Comparison of ENCODE assay signal across 9 mouse cellular contexts in the genomic region with DNA sequence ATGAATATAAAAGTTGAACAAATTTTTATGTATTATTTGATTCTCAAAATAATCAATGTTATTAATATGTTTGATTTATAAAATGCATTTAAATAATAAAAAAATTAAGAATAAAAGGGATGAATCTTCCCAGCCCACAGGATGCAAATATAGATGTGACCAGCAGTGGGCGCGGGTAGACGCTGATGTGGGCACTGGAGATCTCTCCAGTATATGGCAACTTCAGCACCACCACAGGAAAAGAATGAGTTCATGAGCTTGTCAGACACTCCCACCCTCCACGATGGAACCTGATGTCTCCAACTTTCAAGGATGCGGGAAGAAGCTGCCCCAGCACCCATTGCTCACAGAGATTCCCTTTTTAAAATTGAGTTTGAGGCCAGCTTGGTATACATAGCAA. TPM values are rescaled to one million over a fixed set of nuclear protein-coding genes. Genes with fewer than 3 reads are reported as not detected.
A peak's percentile ranks its signal among the peaks of the same experiment; 100 is the strongest.
DNase-seq lines count a peak whose midpoint lies in the region; ATAC-seq and TF ChIP-seq lines count a peak whose summit lies in the region.
"Had no signal": no experiment of that assay in that cellular context is flagged by ENCODE, and none has a peak within 500 bp of the region (broad histone marks: within the 10 kb centered on the region; RNA-seq: fewer than 3 reads in every experiment).

No protein-coding gene starts in this region.

- no peaks in the 10 kb centered on the region for H3K27me3 ChIP-seq in liver, adult 2 months (ENCODE audit: control insufficient read depth, insufficient read depth, low read length)
- no peaks in the 10 kb centered on the region; the same call in 1 of the 2 replicates for H3K27me3 ChIP-seq in liver, embryonic 12.5 days (replicated peaks)
- peaks cover 3% of the 10 kb centered on the region for H3K27me3 ChIP-seq in Patski
- no peaks in the 10 kb centered on the region for H3K27me3 ChIP-seq in liver, postnatal 0 days (ENCODE audit: insufficient read depth, low read length)
- H3K27me3 ChIP-seq: midbrain, embryonic 12.5 days had no signal

- H3K4me3 ChIP-seq in liver, adult 2 months (ENCODE audit: insufficient read depth, low read depth, low read length): no peak overlapping the region
- no peak overlapping the region for H3K4me3 ChIP-seq in liver, embryonic 12.5 days
- H3K4me3 ChIP-seq in liver, postnatal 0 days (ENCODE audit: low read depth, low read length): no peak overlapping the region
- H3K4me3 ChIP-seq: heart, embryonic 13.5 days; midbrain, embryonic 12.5 days had no signal

- TF ChIP-seq POLR2A in liver, adult 2 months (IDR thresholded peaks at IDR 0.05; ENCODE audit: extremely low read depth, insufficient read depth, low read length): no peak
- no peak for TF ChIP-seq POLR2A in brain, embryonic 14.5 days (IDR thresholded peaks at IDR 0.05; ENCODE audit: borderline replicate concordance, extremely low read depth, insufficient read depth, insufficient read length, poor library complexity, severe bottlenecking)

- H3K36me3 ChIP-seq in liver, adult 2 months (ENCODE audit: control insufficient read depth, insufficient read depth, low read length): no peaks in the 10 kb centered on the region
- no peaks in the 10 kb centered on the region for H3K36me3 ChIP-seq in liver, embryonic 12.5 days
- no peaks in the 10 kb centered on the region for H3K36me3 ChIP-seq in liver, postnatal 0 days (replicated peaks; ENCODE audit: insufficient read depth, low read length)
- H3K36me3 ChIP-seq: heart, embryonic 13.5 days; midbrain, embryonic 12.5 days had no signal

- WGBS in liver, adult 2 months: 6% methylated on average over 5 of the region's 5 CpGs
- 2% methylated on average over 5 of the region's 5 CpGs for WGBS in liver, embryonic 12.5 days (ENCODE audit: insufficient replicate concordance)
- 1% methylated on average over 5 of the region's 5 CpGs for WGBS in liver, postnatal 0 days (ENCODE audit: insufficient replicate concordance)

- no peak overlapping the region for H3K27ac ChIP-seq in liver, adult 2 months (replicated peaks; ENCODE audit: insufficient read depth, low read depth, low read length)
- no peak overlapping the region for H3K27ac ChIP-seq in liver, embryonic 12.5 days
- no peak overlapping the region for H3K27ac ChIP-seq in liver, postnatal 0 days (ENCODE audit: low read depth)
- H3K27ac ChIP-seq: heart, embryonic 13.5 days; midbrain, embryonic 12.5 days had no signal

- no peaks in the 10 kb centered on the region for H3K4me1 ChIP-seq in liver, adult 2 months (ENCODE audit: control insufficient read depth, insufficient read depth, low read length)
- no peaks in the 10 kb centered on the region for H3K4me1 ChIP-seq in liver, embryonic 12.5 days
- H3K4me1 ChIP-seq in liver, postnatal 0 days (ENCODE audit: insufficient read depth): no peaks in the 10 kb centered on the region
- H3K4me1 ChIP-seq: heart, embryonic 13.5 days; midbrain, embryonic 12.5 days had no signal

- no peak overlapping the region for H3K9ac ChIP-seq in liver, adult 2 months (ENCODE audit: low read depth, low read length)
- H3K9ac ChIP-seq in liver, embryonic 12.5 days: no peak overlapping the region
- H3K9ac ChIP-seq in liver, postnatal 0 days (replicated peaks): no peak overlapping the region
- H3K9ac ChIP-seq: heart, embryonic 13.5 days; midbrain, embryonic 12.5 days had no signal

- POLR2A ChIA-PET in Patski (lab: Charles Lee): no interaction called here

- no peaks in the 10 kb centered on the region for H3K79me2 ChIP-seq in liver, adult 2 months (ENCODE audit: control insufficient read depth, insufficient read depth, low read length)

- no peak for ATAC-seq in liver, embryonic 12.5 days
- ATAC-seq in Patski: peak; percentile 54
- no peak for ATAC-seq in liver, postnatal 0 days

- in situ Hi-C loops in Patski (cut with MboI; ENCODE audit: low pct_unique_long_range_greater_than_20kb): no loop called here

- peak; percentile 83 for TF ChIP-seq CTCF in liver, adult 2 months (IDR thresholded peaks at IDR 0.05; ENCODE audit: low read depth, low read length)
- TF ChIP-seq CTCF in Patski (IDR thresholded peaks at IDR 0.05): peak; percentile 79
- TF ChIP-seq CTCF in brain, embryonic 14.5 days (IDR thresholded peaks at IDR 0.05; ENCODE audit: borderline replicate concordance, extremely low read depth, insufficient read depth, insufficient read length): peak; percentile 77
- peak; percentile 86 for TF ChIP-seq CTCF in liver, postnatal 0 days (IDR thresholded peaks at IDR 0.05; ENCODE audit: low read depth)

- H3K4me2 ChIP-seq in liver, embryonic 12.5 days: no peak overlapping the region
- no peak overlapping the region for H3K4me2 ChIP-seq in liver, postnatal 0 days (ENCODE audit: low read depth, low read length)
- H3K4me2 ChIP-seq: heart, embryonic 13.5 days; midbrain, embryonic 12.5 days had no signal

- no peaks in the 10 kb centered on the region for H3K9me3 ChIP-seq in liver, embryonic 12.5 days (replicated peaks)
- H3K9me3 ChIP-seq in liver, postnatal 0 days (ENCODE audit: low read length): no peaks in the 10 kb centered on the region
- H3K9me3 ChIP-seq: heart, embryonic 13.5 days; midbrain, embryonic 12.5 days had no signal

- no peak for TF ChIP-seq EP300 in liver, postnatal 0 days (IDR thresholded peaks at IDR 0.05; ENCODE audit: low read depth)

- DNase-seq in liver, adult 2 months (ENCODE audit: extremely low read depth, low read depth, low spot score): no peak
- DNase-seq in Patski (ENCODE audit: low read depth, low spot score): no peak
- DNase-seq in brain, embryonic 14.5 days (ENCODE audit: low read depth): peak; percentile 61
- peak; percentile 60 for DNase-seq in gastrocnemius, postnatal 10 days
- peak; percentile 73 for DNase-seq in liver, postnatal 0 days
- peak; percentile 22 for DNase-seq in right cerebral cortex, postnatal 25 days

- CTCF ChIA-PET in Patski (lab: Charles Lee): no interaction called here

RNA-seq across cellular contexts. Expression of a gene that starts 7.0 kb away (rescaled TPM):
- total RNA-seq in liver, adult 2 months (2014; rRNA removed): 5.6 and 8.7 TPM in 2 replicates
- polyA plus RNA-seq in liver, adult 2 months (2012; rRNA removed): 0.95 and 1.5 TPM in 2 replicates
- 3.5 and 3.6 TPM in 2 replicates for polyA plus RNA-seq in liver, embryonic 12.5 days (2016; fragmentation: Nextera tagmentation; extraction: Ambion mirVana)
- 0.10 TPM for polyA plus RNA-seq in Patski (2021)
- polyA plus RNA-seq in brain, embryonic 14.5 days (2012; rRNA removed): 0.53 and 0.77 TPM in 2 replicates
- total RNA-seq in gastrocnemius, postnatal 10 days (2021): 1 to 10 TPM; 1.3 to 2.3 TPM
- 22.3 and 22.7 TPM in 2 replicates for polyA plus RNA-seq in liver, postnatal 0 days (2015; fragmentation: Nextera tagmentation; extraction: Ambion mirVana)

RNA-seq across cellular contexts. Expression of a gene that starts 37.3 kb away (rescaled TPM):
- 2.6 and 4.4 TPM in 2 replicates for total RNA-seq in liver, adult 2 months (2014; rRNA removed)
- polyA plus RNA-seq in liver, adult 2 months (2012; rRNA removed): 0.30 and 0.50 TPM in 2 replicates
- polyA plus RNA-seq in liver, embryonic 12.5 days (2016; fragmentation: Nextera tagmentation; extraction: Ambion mirVana): 0.38 and 0.72 TPM in 2 replicates
- polyA plus RNA-seq in Patski (2021): 0.92 TPM
- 0.09 and 0.11 TPM in 2 replicates for polyA plus RNA-seq in brain, embryonic 14.5 days (2012; rRNA removed)
- under 1 TPM; 0.12 to 0.52 TPM for total RNA-seq in gastrocnemius, postnatal 10 days (2021)
- 0.76 and 1.0 TPM in 2 replicates for polyA plus RNA-seq in liver, postnatal 0 days (2015; fragmentation: Nextera tagmentation; extraction: Ambion mirVana)

RNA-seq across cellular contexts. Expression of a gene that starts 58.8 kb away (rescaled TPM):
- 0.27 and 0.74 TPM in 2 replicates for total RNA-seq in liver, adult 2 months (2014; rRNA removed)
- 0.19 and 0.38 TPM in 2 replicates for polyA plus RNA-seq in liver, adult 2 months (2012; rRNA removed)
- polyA plus RNA-seq in liver, embryonic 12.5 days (2016; fragmentation: Nextera tagmentation; extraction: Ambion mirVana): 0.08 and 0.13 TPM in 2 replicates
- polyA plus RNA-seq in Patski (2021): not detected
- 0.07 TPM in 1 of 2 replicates, not detected in the other for polyA plus RNA-seq in brain, embryonic 14.5 days (2012; rRNA removed)
- under 1 TPM in 1 of 2 experiments, not detected in 1; 0.18 TPM for total RNA-seq in gastrocnemius, postnatal 10 days (2021)
- 2.6 and 2.8 TPM in 2 replicates for polyA plus RNA-seq in liver, postnatal 0 days (2015; fragmentation: Nextera tagmentation; extraction: Ambion mirVana)
- polyA plus RNA-seq: midbrain, embryonic 12.5 days had no signal

Comparison
In these comparisons a context has a peak if more than half of its experiments do, and no peak if none do; other contexts are left out.
1. DNase-seq: peak in brain, embryonic 14.5 days (single experiment), gastrocnemius, postnatal 10 days (single experiment), liver, postnatal 0 days (single experiment) and right cerebral cortex, postnatal 25 days (single experiment); none in liver, adult 2 months (single experiment) and Patski (single experiment).
2. Peak in every context shown above with its lines, with median percentiles within 50 percentile points of each other: CTCF ChIP-seq.